Mouse (Mus musculus) olfactory bulb, adult 2 months (tissue): ENCODE measurements around the gene Zbtb9. TPM values are rescaled to one million over a fixed set of nuclear protein-coding genes. Genes with fewer than 3 reads are reported as not detected.

Experiments used
- H3K27ac ChIP-seq: fragments of 200-500 bp; 2 replicates; pipeline ENCODE4 v1.5.1; 2012; ENCODE audit warnings: low read depth, low read length; ENCODE audit not compliant: insufficient read depth
- H3K4me1 ChIP-seq: fragments of 200-500 bp; 2 replicates; pipeline ENCODE4 v1.6.1; 2012; ENCODE audit warnings: low read length; ENCODE audit not compliant: control insufficient read depth, insufficient read depth
- H3K4me3 ChIP-seq: fragments of 200-500 bp; 2 replicates; pipeline ENCODE4 v1.5.1; 2012; ENCODE audit warnings: mild to moderate bottlenecking, low read depth, low read length, moderate library complexity; ENCODE audit not compliant: insufficient read depth
- CTCF ChIP-seq: fragments of 200-500 bp; IDR thresholded peaks from 2 replicates; pipeline ENCODE4 v1.5.1; 2012; ENCODE audit warnings: low read depth, mild to moderate bottlenecking, low read length, moderate library complexity; ENCODE audit not compliant: insufficient read depth
- POLR2A ChIP-seq: fragments of 200-500 bp; IDR thresholded peaks from 2 replicates; pipeline ENCODE4 v1.6.1; 2012; ENCODE audit warnings: mild to moderate bottlenecking, low read depth, low read length, moderate library complexity; ENCODE audit not compliant: insufficient read depth
- WGBS: fragments of 180-500 bp; shearing (Covaris S2); methylation state at CpG from one replicate; pipeline ENCODE4 v1.1.7; 2018; 5-methylcytosine and 5-hydroxymethylcytosine counted together
- polyA plus RNA-seq: library from polyadenylated mRNA; stranded (reverse); fragments of >200 nt; gene quantifications from 2 replicates; pipeline ENCODE4 v1.2.4, GENCODE M21; 2012; ENCODE audit warnings: low replicate concordance; ENCODE audit not compliant: missing spikeins, insufficient read depth, insufficient read length

Zbtb9 gene
- polyA plus RNA-seq, 1 experiment: 109 TPM

GRCm38 (mm10) chr17:26936921-26937695 is 35.9 kb upstream of the Zbtb9 start:
- peaks cover 31% of the 10 kb centered on the region for H3K4me1 ChIP-seq
- no peak overlapping the region for H3K27ac ChIP-seq
- TF ChIP-seq POLR2A (no peak), CTCF (no peak)
- H3K4me3 ChIP-seq: no peak overlapping the region
- 85% methylated on average over 15 of the region's 15 CpGs for WGBS

GRCm38 (mm10) chr17:26937883-26938695 is 34.9 kb upstream of the Zbtb9 start:
- WGBS: 61% methylated on average over 16 of the region's 16 CpGs
- no peak overlapping the region for H3K27ac ChIP-seq

GRCm38 (mm10) chr17:26938731-26939130 is 34.2 kb upstream of the Zbtb9 start:
- whole genome bisulfite sequencing: under 1% methylated on average over 22 of the region's 22 CpGs
- peak overlapping the region; percentile 93 for H3K4me3 ChIP-seq
- TF ChIP-seq CTCF (no peak), POLR2A (no peak)
- peaks cover 25% of the 10 kb centered on the region for H3K4me1 ChIP-seq
- no peak overlapping the region; the same call in 1 of the 2 replicates for H3K27ac ChIP-seq

More at GRCm38 (mm10) chr17:26937883-26938695, 34.9 kb upstream of the Zbtb9 start:
- TF ChIP-seq CTCF: no peak
- no peak for TF ChIP-seq POLR2A
- Histone ChIP-seq H3K4me1 (peaks cover 29% of the 10 kb centered on the region), H3K4me3 (peak overlapping the region; percentile 93)

- peaks cover 29% of the 10 kb centered on the region for H3K4me1 ChIP-seq
- TF ChIP-seq POLR2A (peak; percentile 68), CTCF (no peak)
- peak within 1 kb of the TSS; percentile 88 for H3K27ac ChIP-seq
- WGBS: under 1% methylated on average over 70 of the region's 70 CpGs
- peak within 1 kb of the TSS; percentile 93 for H3K4me3 ChIP-seq
Measured at GRCm38 (mm10) chr17:26939178-26939972, 33.6 kb upstream of the Zbtb9 start, which contains the start of gene Cuta. Gene Cuta, minus strand, starts transcription at chr17:26939569.

GRCm38 (mm10) chr17:26939973-26940300 is 33.0 kb upstream of the Zbtb9 start:
- no peak for TF ChIP-seq POLR2A
- no peak for TF ChIP-seq CTCF
- Histone ChIP-seq H3K4me3 (peak overlapping the region; percentile 93), H3K27ac (peak overlapping the region; percentile 88), H3K4me1 (peaks cover 35% of the 10 kb centered on the region)
- WGBS: 0% methylated on average over 3 of the region's 3 CpGs

- WGBS: 2% methylated on average over 22 of the region's 24 CpGs
- Histone ChIP-seq H3K4me1 (peaks cover 47% of the 10 kb centered on the region), H3K27ac (peak within 1 kb of the TSS; percentile 89), H3K4me3 (peak within 1 kb of the TSS; percentile 93)
- TF ChIP-seq POLR2A (no peak), CTCF (no peak)
Measured at GRCm38 (mm10) chr17:26941031-26941789, 31.8 kb upstream of the Zbtb9 start, which contains the start of gene Syngap1. Gene Syngap1, plus strand, starts transcription at chr17:26941253.

GRCm38 (mm10) chr17:26941841-26942570 is 31.0 kb upstream of the Zbtb9 start:
- H3K27ac ChIP-seq: peak overlapping the region; percentile 89
- H3K4me1 ChIP-seq: peaks cover 53% of the 10 kb centered on the region
- peak overlapping the region; percentile 72 for H3K4me3 ChIP-seq
- WGBS: 6% methylated on average over 4 of the region's 4 CpGs
- no peak for TF ChIP-seq POLR2A
- no peak for TF ChIP-seq CTCF
